Mouse (Mus musculus) midbrain, postnatal 0 days (tissue): ENCODE measurements around the gene Cntln. TPM values are rescaled to one million over a fixed set of nuclear protein-coding genes. Genes with fewer than 3 reads are reported as not detected.

ENCODE experiments used
- ATAC-seq: fragments of 200-750 bp; cut with Nextera tagmentation; 2 replicates; pipeline ENCODE4 v1.8.0; 2017; ENCODE audit warnings: moderate number of reproducible peaks, mild to moderate bottlenecking, moderate TSS enrichment, moderate library complexity; ENCODE audit not compliant: low FRiP score
- DNase-seq: peaks from one replicate; pipeline ENCODE4 v3.0.0-alpha.2; 2015; ENCODE audit warnings: low spot score
- H3K27ac ChIP-seq: fragments of 300-500 bp; sonication (generic); 2 replicates; pipeline ENCODE4 v1.5.1; 2014; ENCODE audit warnings: low read depth, mild to moderate bottlenecking, low read length, mixed read lengths
- H3K27me3 ChIP-seq: fragments of 300-500 bp; sonication (generic); 2 replicates; pipeline ENCODE4 v1.6.1; 2014; ENCODE audit warnings: low read length, control low read depth, mixed read lengths; ENCODE audit not compliant: insufficient read depth
- H3K36me3 ChIP-seq: fragments of 300-500 bp; sonication (generic); 2 replicates; pipeline ENCODE4 v1.6.1; 2014; ENCODE audit warnings: low read length, control low read depth, mixed read lengths; ENCODE audit not compliant: insufficient read depth
- H3K4me1 ChIP-seq: fragments of 300-500 bp; sonication (generic); 2 replicates; pipeline ENCODE4 v1.6.1; 2014; ENCODE audit warnings: mild to moderate bottlenecking, control low read depth, antibody characterized with exemption, low read length, mixed read lengths; ENCODE audit not compliant: insufficient read depth
- H3K4me2 ChIP-seq: fragments of 300-500 bp; sonication (generic); 2 replicates; pipeline ENCODE4 v1.6.1; 2014; ENCODE audit warnings: low read depth, mild to moderate bottlenecking, low read length, mixed read lengths; ENCODE audit not compliant: poor library complexity, severe bottlenecking
- H3K4me3 ChIP-seq: fragments of 300-500 bp; sonication (generic); 2 replicates; pipeline ENCODE4 v1.5.1; 2014; ENCODE audit warnings: low read depth, mild to moderate bottlenecking, low read length, moderate library complexity
- H3K9ac ChIP-seq: fragments of 300-500 bp; sonication (generic); replicated peaks from 2 replicates; pipeline ENCODE4 v1.6.1; 2014; ENCODE audit warnings: mild to moderate bottlenecking, low read length, moderate library complexity, mixed read lengths; ENCODE audit not compliant: poor library complexity, severe bottlenecking
- H3K9me3 ChIP-seq: fragments of 300-500 bp; sonication (generic); 2 replicates; pipeline ENCODE4 v1.6.1; 2016; ENCODE audit warnings: low read length, control low read depth
- CTCF ChIP-seq: IDR thresholded peaks from 2 replicates; pipeline ENCODE4 v1.5.1; 2016; ENCODE audit warnings: antibody characterized with exemption, mild to moderate bottlenecking
- WGBS: fragments of 180-500 bp; shearing (Covaris S2); extraction: QIAGEN DNeasy Blood & Tissue Kit; methylation state at CpG from one replicate; pipeline ENCODE4 v1.1.7; 2014; 5-methylcytosine and 5-hydroxymethylcytosine counted together
- polyA plus RNA-seq: library from polyadenylated mRNA; unstranded; fragments of >200 nt; fragmentation: Nextera tagmentation; extraction: Ambion mirVana; gene quantifications from 2 replicates; pipeline ENCODE4 v1.2.1, GENCODE M21; 2015
- total RNA-seq: library from RNA; depleted of rRNA; stranded (reverse); fragments of >200 nt; gene quantifications from 2 replicates; pipeline ENCODE4 v1.2.3, GENCODE M21; 2014

Cntln gene
- total and polyA plus RNA-seq, 2 experiments from 2014 or later: 5.5 to 9.3 TPM

DNA sequence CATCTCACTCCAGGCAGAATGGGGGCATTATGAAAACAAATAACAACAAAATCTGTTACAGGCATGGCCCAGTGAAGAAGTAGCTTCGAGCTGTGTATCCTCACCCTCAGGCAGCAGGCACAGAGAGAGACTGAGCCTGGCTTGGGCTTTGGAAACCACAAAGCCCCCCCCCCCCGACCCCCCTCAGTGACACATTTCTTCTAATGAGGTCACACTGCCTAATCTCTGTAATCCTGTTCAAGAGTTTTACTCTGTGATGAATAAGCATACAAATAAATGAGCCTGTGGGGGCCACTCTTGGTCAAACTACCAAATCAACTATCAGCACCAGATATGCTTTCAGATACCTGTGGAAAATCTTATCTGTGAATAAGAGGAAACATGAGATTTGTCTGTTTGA lies 177.6 kb downstream of the Cntln start:
- DNase-seq (no peak), ATAC-seq (no peak)
- Histone ChIP-seq H3K27me3 (no peaks in the 10 kb centered on the region), H3K9me3 (no peaks in the 10 kb centered on the region), H3K9ac (no peak overlapping the region), H3K4me2 (no peak overlapping the region), H3K4me3 (no peak overlapping the region), H3K27ac (no peak overlapping the region), H3K36me3 (no peaks in the 10 kb centered on the region), H3K4me1 (no peaks in the 10 kb centered on the region)
- TF ChIP-seq CTCF: no peak
- 49% methylated on average over 2 of the region's 2 CpGs for WGBS

GRCm38 (mm10) chr4:85096033-85096432 lies 211.9 kb downstream of the Cntln start:
- ATAC-seq: no peak

GRCm38 (mm10) chr4:85096682-85097081 lies 212.6 kb downstream of the Cntln start:
- ATAC-seq: 0 out of 2 replicates have a peak, but pooled peaks have one; percentile 74

More at GRCm38 (mm10) chr4:85096033-85096432, 211.9 kb downstream of the Cntln start:
- H3K4me2 ChIP-seq: no peak overlapping the region
- no peak overlapping the region for H3K9ac ChIP-seq
- no peak for DNase-seq
- H3K36me3 ChIP-seq: no peaks in the 10 kb centered on the region; the same call in 1 of the 2 replicates
- H3K27ac ChIP-seq: no peak overlapping the region
- no peaks in the 10 kb centered on the region for H3K4me1 ChIP-seq
- H3K27me3 ChIP-seq: no peaks in the 10 kb centered on the region
- no peaks in the 10 kb centered on the region for H3K9me3 ChIP-seq
- no peak for TF ChIP-seq CTCF
- H3K4me3 ChIP-seq: no peak overlapping the region
- WGBS: 72% methylated on average over 4 of the region's 4 CpGs

DNA sequence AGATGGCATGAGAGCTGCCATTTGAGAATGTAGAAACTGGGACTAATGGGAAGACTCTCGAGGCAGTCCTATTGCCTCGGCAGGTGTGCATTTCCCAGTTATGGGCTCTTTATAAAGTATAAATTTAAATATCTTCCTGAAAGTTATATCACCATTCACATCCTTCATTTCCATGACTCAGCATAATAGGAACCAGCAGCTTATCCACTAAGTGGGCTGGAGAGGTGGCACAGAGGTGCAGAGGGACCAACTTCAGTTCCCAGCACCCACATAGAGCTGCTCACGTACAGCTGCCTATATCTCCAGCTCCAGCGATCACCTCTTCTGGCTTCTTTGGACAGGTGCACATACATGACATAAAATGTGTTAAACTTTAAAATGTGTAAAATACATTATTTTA lies 218.1 kb downstream of the Cntln start:
- Histone ChIP-seq H3K27ac (no peak overlapping the region), H3K4me1 (no peaks in the 10 kb centered on the region), H3K9ac (no peak overlapping the region), H3K9me3 (no peaks in the 10 kb centered on the region), H3K4me3 (no peak overlapping the region), H3K36me3 (no peaks in the 10 kb centered on the region), H3K27me3 (no peaks in the 10 kb centered on the region), H3K4me2 (no peak overlapping the region)
- DNase-seq (no peak), ATAC-seq (no peak)
- WGBS: 98% methylated on average over 4 of the region's 4 CpGs
- no peak for TF ChIP-seq CTCF

More at GRCm38 (mm10) chr4:85096682-85097081, 212.6 kb downstream of the Cntln start:
- Histone ChIP-seq H3K27ac (no peak overlapping the region), H3K4me1 (no peaks in the 10 kb centered on the region), H3K36me3 (no peaks in the 10 kb centered on the region; the same call in 1 of the 2 replicates), H3K9me3 (no peaks in the 10 kb centered on the region), H3K4me2 (no peak overlapping the region), H3K9ac (no peak overlapping the region), H3K4me3 (no peak overlapping the region), H3K27me3 (no peaks in the 10 kb centered on the region)
- DNase-seq: peak; percentile 81
- TF ChIP-seq CTCF: peak; percentile 96
- WGBS: 13% methylated on average over 7 of the region's 7 CpGs

DNA sequence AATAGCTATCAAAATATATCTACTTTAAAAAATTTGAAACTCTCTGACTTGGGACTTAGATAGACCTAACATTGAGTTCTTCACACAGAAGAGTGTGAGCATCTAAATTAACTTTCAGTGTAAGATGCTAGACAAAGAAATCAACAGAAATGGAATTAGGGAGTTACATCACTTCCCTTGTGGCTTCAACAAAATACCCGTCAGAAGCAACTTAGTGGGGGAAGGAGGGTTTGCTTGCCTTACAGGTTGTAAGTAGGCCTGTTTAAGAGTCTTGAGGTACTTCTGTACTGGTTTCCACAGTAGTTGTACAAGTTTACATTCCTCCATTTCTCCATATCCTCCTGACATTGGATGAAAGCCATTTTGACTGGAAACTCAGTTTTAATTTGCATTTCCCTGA lies 222.3 kb downstream of the Cntln start:
- Histone ChIP-seq H3K4me1 (no peaks in the 10 kb centered on the region), H3K27me3 (no peaks in the 10 kb centered on the region), H3K4me2 (no peak overlapping the region), H3K27ac (no peak overlapping the region), H3K4me3 (no peak overlapping the region), H3K36me3 (no peaks in the 10 kb centered on the region), H3K9me3 (no peaks in the 10 kb centered on the region), H3K9ac (no peak overlapping the region)
- no peak for TF ChIP-seq CTCF
- DNase-seq (no peak), ATAC-seq (no peak)
- WGBS: 77% methylated on average over 1 of the region's 1 CpGs

GRCm38 (mm10) chr4:85106961-85107360 lies 222.9 kb downstream of the Cntln start:
- Histone ChIP-seq H3K36me3 (no peaks in the 10 kb centered on the region), H3K4me3 (no peak overlapping the region), H3K27ac (no peak overlapping the region), H3K9me3 (no peaks in the 10 kb centered on the region), H3K4me2 (no peak overlapping the region), H3K27me3 (no peaks in the 10 kb centered on the region), H3K4me1 (no peaks in the 10 kb centered on the region), H3K9ac (no peak overlapping the region)
- WGBS: 95% methylated on average over 2 of the region's 2 CpGs
- ATAC-seq (no peak), DNase-seq (no peak)
- TF ChIP-seq CTCF: no peak
